Mouse (Mus musculus): Measurements from ENCODE around the gene Rab5c. TPM values are rescaled to one million over a fixed set of nuclear protein-coding genes. Genes with fewer than 3 reads are reported as not detected.

Gene Rab5c
- 30.0 and 35.1 TPM in 2 replicates for polyA plus RNA-seq (2015; fragmentation: Nextera tagmentation; extraction: Ambion mirVana)

DNA sequence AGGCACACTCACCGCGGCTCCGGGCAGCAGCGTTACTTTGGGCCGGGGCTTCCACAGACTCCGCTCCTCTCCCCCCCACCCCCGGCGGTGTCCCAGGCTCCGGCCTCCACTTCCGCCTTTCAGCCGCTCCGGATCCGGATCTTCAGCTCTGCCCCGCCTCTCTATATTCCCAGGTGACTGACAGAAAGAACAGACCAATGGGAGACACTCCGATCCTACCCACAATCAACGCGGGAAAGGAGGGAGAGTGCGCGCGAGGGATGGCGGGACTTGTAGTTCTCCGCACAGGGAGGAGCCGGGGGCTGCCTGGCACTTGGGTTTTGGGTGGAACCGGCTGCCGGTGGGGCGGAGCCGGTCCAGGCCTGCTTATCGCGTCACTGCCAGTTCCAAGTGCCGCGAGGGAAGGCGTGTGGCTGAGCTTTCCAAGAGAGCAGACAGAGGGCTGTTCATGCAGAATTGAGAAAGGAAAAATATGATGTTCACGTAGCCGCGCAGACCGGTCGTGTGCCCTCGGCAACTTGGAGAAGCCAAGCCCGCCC is at the start of gene Rab5c:
Gene Rab5c, minus strand, starts transcription at position 150 of the 539 bp plus-strand sequence.
- peaks cover 5% of the 10 kb centered on the region; the same call in 1 of the 2 replicates for H3K27me3 ChIP-seq
- peak; percentile 100 for ATAC-seq (ENCODE audit: low read depth)
- peaks cover 25% of the 10 kb centered on the region for H3K4me1 ChIP-seq (replicated peaks)
- no peaks in the 10 kb centered on the region for H3K9me3 ChIP-seq
- under 1% methylated on average over 38 of the region's 39 CpGs for WGBS
- H3K4me2 ChIP-seq = peak within 1 kb of the TSS; percentile 92
- H3K36me3 ChIP-seq = peaks cover 15% of the 10 kb centered on the region
- peak within 1 kb of the TSS; percentile 96 for H3K9ac ChIP-seq
- peak within 1 kb of the TSS; percentile 83 for H3K27ac ChIP-seq (replicated peaks)
- peak within 1 kb of the TSS; percentile 99 for H3K4me3 ChIP-seq

DNA sequence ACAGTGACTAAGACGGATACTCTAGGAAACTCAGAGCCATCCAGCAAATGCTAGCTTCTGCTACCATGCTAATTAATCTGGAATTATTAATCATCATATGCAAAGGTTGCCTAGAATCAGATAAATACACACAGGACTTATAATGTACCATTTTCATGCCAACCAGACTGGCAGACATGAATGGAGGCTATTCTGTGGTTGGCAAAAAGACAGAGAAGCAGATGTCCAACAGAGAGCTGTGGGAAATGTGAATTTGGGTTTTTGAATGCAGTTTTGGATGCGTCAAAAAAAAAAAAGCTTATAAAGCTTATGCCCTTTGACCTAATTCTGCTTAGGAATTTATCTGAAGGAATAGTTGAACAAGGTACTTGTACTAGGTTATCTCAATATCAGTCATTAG is 47.8 kb upstream of the Rab5c start:
- no peaks in the 10 kb centered on the region for H3K27me3 ChIP-seq
- H3K4me3 ChIP-seq = no peak overlapping the region
- ATAC-seq (ENCODE audit: low read depth) = no peak
- H3K4me2 ChIP-seq = no peak overlapping the region
- peaks cover 70% of the 10 kb centered on the region for H3K36me3 ChIP-seq
- no peak overlapping the region for H3K9ac ChIP-seq
- no peak overlapping the region for H3K27ac ChIP-seq (replicated peaks)
- H3K9me3 ChIP-seq = no peaks in the 10 kb centered on the region
- no peaks in the 10 kb centered on the region; the same call in 1 of the 2 replicates for H3K4me1 ChIP-seq (replicated peaks)
- WGBS = 91% methylated on average over 2 of the region's 2 CpGs

DNA sequence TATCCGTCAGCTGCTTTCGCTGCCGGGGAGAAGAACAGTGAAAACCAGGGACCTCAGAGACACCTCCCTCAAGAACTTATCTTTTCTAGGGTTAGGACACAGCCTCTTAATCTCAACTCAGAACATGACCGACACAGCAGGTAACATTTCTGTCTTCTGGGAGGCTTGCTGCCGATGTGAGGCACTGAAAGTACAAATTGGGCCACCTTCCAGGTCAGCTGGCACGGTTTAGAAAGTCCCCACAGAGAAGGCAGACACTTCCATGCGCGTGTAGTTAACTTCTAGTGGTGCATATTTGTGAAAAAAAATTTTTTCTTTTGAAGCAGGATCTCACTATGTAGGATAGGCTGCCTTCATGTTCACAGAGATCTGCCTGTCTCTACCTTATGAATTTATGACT is 46.3 kb upstream of the Rab5c start:
- H3K27me3 ChIP-seq = no peaks in the 10 kb centered on the region
- no peak overlapping the region for H3K4me2 ChIP-seq
- no peak overlapping the region for H3K4me3 ChIP-seq
- no peaks in the 10 kb centered on the region; the same call in 1 of the 2 replicates for H3K4me1 ChIP-seq (replicated peaks)
- H3K9me3 ChIP-seq = no peaks in the 10 kb centered on the region
- no peak overlapping the region for H3K27ac ChIP-seq (replicated peaks)
- 87% methylated on average over 8 of the region's 8 CpGs for WGBS
- peaks cover 69% of the 10 kb centered on the region for H3K36me3 ChIP-seq
- no peak overlapping the region for H3K9ac ChIP-seq
- ATAC-seq (ENCODE audit: low read depth) = no peak

DNA sequence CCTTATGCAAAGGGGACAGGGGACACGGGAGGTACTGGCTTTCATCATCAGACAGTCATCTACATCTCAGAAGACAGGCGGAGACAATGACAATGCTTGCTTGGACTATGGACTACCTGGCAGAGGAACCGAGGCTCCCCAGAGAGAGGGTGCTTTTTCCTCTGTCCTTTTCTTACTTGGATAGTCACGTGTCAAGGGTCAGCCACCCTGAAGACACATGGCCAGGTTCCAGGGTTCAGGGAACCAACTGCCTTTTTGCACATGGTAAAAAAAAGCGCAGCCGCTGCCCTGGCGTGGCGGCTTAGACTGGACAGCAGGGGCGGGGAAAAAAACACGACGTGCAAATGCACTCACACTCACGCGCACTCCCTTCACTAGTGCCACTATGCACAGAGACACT is 44.6 kb upstream of the Rab5c start:
- H3K36me3 ChIP-seq = peaks cover 57% of the 10 kb centered on the region
- WGBS = 88% methylated on average over 13 of the region's 13 CpGs
- ATAC-seq (ENCODE audit: low read depth) = no peak

DNA sequence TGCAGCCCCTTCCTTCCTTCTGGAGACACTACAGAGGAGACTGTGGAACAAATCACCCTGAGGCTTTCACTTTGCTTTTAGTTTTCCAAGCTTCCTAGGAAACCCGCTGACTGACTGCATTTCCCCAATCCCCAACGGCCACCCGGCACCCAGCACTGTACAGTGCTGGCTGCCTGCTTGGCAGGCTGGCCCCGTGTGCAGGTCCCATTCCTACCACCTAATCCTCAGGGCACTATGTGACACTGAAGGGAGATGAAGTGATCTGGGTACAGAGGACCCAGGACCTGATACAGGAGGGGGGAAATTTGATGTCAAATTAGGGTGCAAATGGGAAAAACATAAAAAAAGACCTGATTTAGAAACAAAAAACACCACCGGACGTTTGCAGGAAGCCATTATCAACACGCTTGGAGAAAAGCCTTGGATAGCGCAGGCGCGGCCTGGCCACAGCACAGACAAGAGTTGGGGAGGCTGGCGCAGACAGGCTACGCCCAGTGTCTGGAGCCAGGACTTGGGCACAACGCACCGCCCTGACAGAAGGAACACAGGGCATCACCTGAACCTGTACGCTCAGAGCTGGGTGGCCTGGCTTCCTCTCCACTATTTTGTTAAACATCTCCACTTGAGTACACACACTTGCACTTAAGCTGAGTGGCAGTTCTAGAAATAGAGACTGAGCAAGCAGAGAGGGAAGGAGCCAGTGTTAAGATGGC is 43.9 kb upstream of the Rab5c start:
- ATAC-seq (ENCODE audit: low read depth) = no peak
- Histone ChIP-seq H3K27me3 (no peaks in the 10 kb centered on the region), H3K4me2 (no peak overlapping the region), H3K9me3 (no peaks in the 10 kb centered on the region), H3K9ac (no peak overlapping the region), H3K4me1 (replicated peaks) (no peaks in the 10 kb centered on the region; the same call in 1 of the 2 replicates), H3K36me3 (peaks cover 51% of the 10 kb centered on the region), H3K27ac (replicated peaks) (no peak overlapping the region), H3K4me3 (no peak overlapping the region)
- 92% methylated on average over 15 of the region's 15 CpGs for WGBS

More for the DNA sequence above, 44.6 kb upstream of the Rab5c start:
- Histone ChIP-seq H3K4me1 (replicated peaks) (no peaks in the 10 kb centered on the region; the same call in 1 of the 2 replicates), H3K27me3 (no peaks in the 10 kb centered on the region), H3K9ac (no peak overlapping the region), H3K4me3 (no peak overlapping the region), H3K9me3 (no peaks in the 10 kb centered on the region), H3K27ac (replicated peaks) (no peak overlapping the region), H3K4me2 (no peak overlapping the region)

DNA sequence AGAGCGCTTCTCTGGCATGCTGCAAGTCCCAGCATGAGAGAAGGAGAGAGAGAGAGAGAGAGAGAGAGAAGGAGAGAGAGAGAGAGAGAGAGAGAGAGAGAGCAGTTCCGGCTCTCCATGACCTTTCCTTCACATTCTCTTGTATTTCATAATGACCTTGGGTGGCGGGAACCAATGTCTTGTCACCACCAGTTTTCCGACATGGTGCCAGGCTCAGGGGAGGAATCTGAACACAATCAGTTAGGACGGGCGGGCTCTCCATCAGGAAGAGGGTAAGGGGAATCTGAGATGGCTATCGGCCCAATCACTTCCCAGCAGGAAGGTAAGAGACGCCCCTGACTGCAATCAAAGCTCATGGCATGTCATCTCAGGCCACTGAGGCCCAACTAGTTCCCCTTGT is 42.2 kb upstream of the Rab5c start:
- WGBS = 76% methylated on average over 8 of the region's 8 CpGs
- no peak overlapping the region for H3K9ac ChIP-seq
- H3K4me1 ChIP-seq (replicated peaks) = no peaks in the 10 kb centered on the region
- H3K36me3 ChIP-seq = peaks cover 41% of the 10 kb centered on the region
- no peak overlapping the region for H3K4me2 ChIP-seq
- ATAC-seq (ENCODE audit: low read depth) = no peak
- no peak overlapping the region for H3K27ac ChIP-seq (replicated peaks)
- H3K27me3 ChIP-seq = no peaks in the 10 kb centered on the region
- H3K4me3 ChIP-seq = no peak overlapping the region
- no peaks in the 10 kb centered on the region for H3K9me3 ChIP-seq

DNA sequence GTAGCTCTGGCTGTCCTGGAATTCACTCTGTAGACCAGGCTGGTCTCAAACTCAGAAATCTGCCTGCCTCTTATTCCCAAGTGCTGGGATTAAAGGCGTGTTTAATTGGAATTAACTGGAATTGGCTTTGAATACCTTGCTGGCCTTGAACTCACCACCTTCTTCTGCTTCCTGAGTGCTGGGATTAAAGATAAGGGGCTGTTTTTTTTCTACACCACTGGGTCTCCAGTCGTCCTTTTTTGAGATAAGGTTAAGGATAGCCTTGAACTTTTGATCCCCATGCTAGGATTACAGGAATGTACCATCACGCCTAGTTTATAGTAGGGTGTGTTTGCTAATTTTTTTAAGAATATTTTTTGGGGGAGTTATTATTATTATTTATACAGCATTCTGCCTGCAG is 40.1 kb upstream of the Rab5c start:
- no peaks in the 10 kb centered on the region for H3K9me3 ChIP-seq
- no peak overlapping the region for H3K9ac ChIP-seq
- H3K4me3 ChIP-seq = no peak overlapping the region
- H3K27ac ChIP-seq (replicated peaks) = no peak overlapping the region
- H3K36me3 ChIP-seq = peaks cover 25% of the 10 kb centered on the region
- ATAC-seq (ENCODE audit: low read depth) = no peak
- no peak overlapping the region for H3K4me2 ChIP-seq
- H3K27me3 ChIP-seq = no peaks in the 10 kb centered on the region
- H3K4me1 ChIP-seq (replicated peaks) = no peaks in the 10 kb centered on the region
- WGBS = 77% methylated on average over 3 of the region's 3 CpGs

DNA sequence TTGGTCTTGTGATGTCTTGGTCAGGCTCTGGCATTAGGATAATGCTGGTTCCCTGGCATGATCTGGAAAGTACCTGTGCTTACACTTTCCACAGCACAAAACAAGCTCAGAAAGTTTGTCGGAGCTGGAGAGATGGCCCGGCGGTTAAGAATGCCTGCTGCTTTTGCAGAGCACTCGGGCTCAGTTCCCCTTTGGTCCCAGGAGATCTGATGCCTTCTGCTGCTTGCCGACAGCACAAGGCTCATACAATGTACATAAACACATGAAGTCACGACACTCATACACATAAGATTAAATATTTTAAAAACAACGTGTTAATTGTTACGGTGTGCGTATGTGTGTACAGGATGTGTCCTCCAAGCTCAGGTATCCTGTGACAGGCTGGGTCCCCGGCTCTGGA is 37.9 kb upstream of the Rab5c start:
- H3K9ac ChIP-seq = no peak overlapping the region
- no peak overlapping the region for H3K4me3 ChIP-seq
- peaks cover 9% of the 10 kb centered on the region; the same call in 1 of the 2 replicates for H3K36me3 ChIP-seq
- no peaks in the 10 kb centered on the region for H3K27me3 ChIP-seq
- H3K27ac ChIP-seq (replicated peaks) = no peak overlapping the region
- H3K4me2 ChIP-seq = no peak overlapping the region
- 83% methylated on average over 10 of the region's 10 CpGs for WGBS
- H3K4me1 ChIP-seq (replicated peaks) = 0 out of 2 replicates have a peak, but pooled peaks cover 4% of the 10 kb centered on the region
- ATAC-seq (ENCODE audit: low read depth) = no peak
- H3K9me3 ChIP-seq = no peaks in the 10 kb centered on the region

DNA sequence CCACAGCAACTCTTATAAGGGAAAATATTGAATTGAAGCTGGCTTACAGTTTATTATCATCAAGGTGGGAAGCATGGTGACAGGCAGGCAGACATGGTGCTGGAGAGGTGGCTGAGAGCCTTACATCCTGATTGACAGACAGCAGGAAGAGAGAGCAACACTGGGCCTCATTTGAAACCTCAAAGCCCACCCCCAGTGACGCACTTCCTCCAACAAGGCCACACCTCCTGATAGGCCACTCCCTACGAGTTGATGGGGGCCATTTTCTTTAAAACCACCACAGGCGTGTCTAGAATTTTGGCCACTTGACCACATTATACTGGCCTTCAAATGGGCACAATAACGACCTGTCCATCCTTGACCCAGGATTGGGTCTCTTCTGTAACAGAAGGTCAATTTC is 36.2 kb upstream of the Rab5c start:
- no peaks in the 10 kb centered on the region for H3K27me3 ChIP-seq
- H3K4me2 ChIP-seq = no peak overlapping the region
- H3K4me1 ChIP-seq (replicated peaks) = peaks cover 13% of the 10 kb centered on the region; the same call in 1 of the 2 replicates
- no peak for ATAC-seq (ENCODE audit: low read depth)
- H3K9ac ChIP-seq = no peak overlapping the region
- no peak overlapping the region for H3K27ac ChIP-seq (replicated peaks)
- H3K4me3 ChIP-seq = no peak overlapping the region
- peaks cover under 1% of the 10 kb centered on the region; the same call in 1 of the 2 replicates for H3K36me3 ChIP-seq
- H3K9me3 ChIP-seq = no peaks in the 10 kb centered on the region
- 86% methylated on average over 4 of the region's 4 CpGs for WGBS

DNA sequence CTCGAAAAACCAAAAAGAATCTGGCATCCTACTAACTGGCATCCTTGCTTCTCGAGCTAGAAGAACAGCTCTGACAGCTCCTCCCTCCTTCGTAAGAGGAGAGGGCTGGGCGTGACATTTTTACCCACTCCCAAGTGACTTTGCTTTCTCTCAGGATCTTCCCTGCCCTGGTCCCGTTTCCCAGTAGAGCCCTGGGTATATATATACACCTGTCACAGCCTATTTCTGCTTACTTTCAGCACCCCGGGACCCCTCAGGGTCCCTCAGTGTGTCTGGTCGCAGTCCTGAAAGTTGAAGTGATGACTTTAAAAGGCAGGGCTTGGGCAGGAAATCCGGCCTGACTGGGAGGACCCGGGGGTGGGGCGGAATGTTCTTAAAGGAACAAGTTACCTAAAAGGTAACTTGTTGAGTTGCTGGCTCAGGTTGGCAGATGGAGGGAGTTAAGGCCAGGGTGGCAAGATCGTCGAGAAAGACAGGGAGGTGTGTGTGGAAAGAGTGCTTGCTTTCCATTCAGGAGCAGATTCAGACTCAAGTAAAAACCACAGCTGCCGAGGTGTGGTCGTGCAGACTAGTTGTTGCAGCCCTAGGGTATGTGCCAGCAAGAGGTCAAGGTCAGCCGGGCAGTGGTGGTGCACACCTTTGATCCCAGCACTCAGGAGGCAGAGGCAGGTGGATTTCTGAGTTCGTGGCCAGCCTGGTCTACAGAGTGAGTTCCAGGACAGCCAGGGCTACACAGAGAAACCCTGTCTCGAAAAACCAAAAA is 32.8 kb upstream of the Rab5c start, which contains the start of gene Ghdc:
Gene Ghdc, minus strand, starts transcription at position 312 of the 763 bp plus-strand sequence.
- ATAC-seq (ENCODE audit: low read depth) = no peak

DNA sequence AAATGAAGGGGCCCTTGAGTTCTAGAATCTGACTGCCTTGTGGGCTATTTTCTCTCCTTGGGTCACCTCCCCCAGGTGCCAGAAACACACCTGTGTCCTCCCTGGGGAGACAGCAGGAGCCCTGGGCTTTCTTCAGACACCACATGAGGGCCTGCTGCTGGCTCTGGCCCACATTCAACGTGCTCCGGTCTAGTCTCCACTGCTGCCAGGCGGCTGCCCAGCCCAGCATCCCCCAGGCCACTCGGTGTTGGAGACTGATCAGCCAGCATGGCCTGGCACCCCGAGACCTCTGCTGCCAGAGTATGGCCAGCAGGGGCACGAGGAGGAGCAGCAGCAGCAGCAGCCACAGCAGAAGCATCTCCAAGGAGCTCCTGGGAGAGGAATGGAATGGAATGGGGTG is 32.0 kb upstream of the Rab5c start:
- peaks cover 13% of the 10 kb centered on the region; the same call in 1 of the 2 replicates for H3K4me1 ChIP-seq (replicated peaks)
- no peak for ATAC-seq (ENCODE audit: low read depth)
- no peaks in the 10 kb centered on the region for H3K9me3 ChIP-seq
- WGBS = 56% methylated on average over 6 of the region's 6 CpGs
- no peaks in the 10 kb centered on the region for H3K36me3 ChIP-seq
- no peaks in the 10 kb centered on the region for H3K27me3 ChIP-seq
- no peak overlapping the region for H3K27ac ChIP-seq (replicated peaks)
- H3K4me3 ChIP-seq = peak overlapping the region; percentile 48
- H3K9ac ChIP-seq = peak overlapping the region; percentile 62; the same call in 1 of the 2 replicates
- peak overlapping the region; percentile 54 for H3K4me2 ChIP-seq

More for the DNA sequence above, 32.8 kb upstream of the Rab5c start, which contains the start of gene Ghdc:
- 25% methylated on average over 17 of the region's 17 CpGs for WGBS
- peak within 1 kb of the TSS; percentile 62 for H3K9ac ChIP-seq
- H3K27me3 ChIP-seq = no peaks in the 10 kb centered on the region
- no peaks in the 10 kb centered on the region for H3K9me3 ChIP-seq
- peak within 1 kb of the TSS; percentile 54 for H3K4me2 ChIP-seq
- H3K27ac ChIP-seq (replicated peaks) = no peak within 1 kb of the TSS
- no peaks in the 10 kb centered on the region for H3K36me3 ChIP-seq
- peaks cover 13% of the 10 kb centered on the region; the same call in 1 of the 2 replicates for H3K4me1 ChIP-seq (replicated peaks)
- peak within 1 kb of the TSS; percentile 48 for H3K4me3 ChIP-seq

DNA sequence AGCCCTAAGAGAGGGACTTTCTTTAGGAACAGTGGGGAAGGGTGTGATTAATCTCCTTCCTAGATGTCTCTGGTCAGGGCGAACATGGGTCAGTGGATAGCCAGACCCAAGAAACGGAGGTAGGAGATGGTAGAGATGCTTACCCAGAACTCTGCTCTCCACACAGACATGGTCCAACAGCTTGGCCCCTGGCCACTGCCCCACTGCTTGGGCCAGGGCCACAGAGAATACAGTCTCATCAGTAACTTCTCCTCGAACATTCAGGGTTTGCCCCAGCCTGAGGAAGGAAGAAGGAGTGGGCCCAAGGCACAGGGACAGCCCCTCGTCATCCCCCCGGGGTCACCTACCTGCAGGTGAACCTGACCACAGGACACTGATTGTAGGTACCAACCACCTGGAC is 29.9 kb upstream of the Rab5c start:
- 89% methylated on average over 5 of the region's 5 CpGs for whole genome bisulfite sequencing
- Histone ChIP-seq H3K9ac (no peak overlapping the region), H3K4me3 (no peak overlapping the region), H3K9me3 (no peaks in the 10 kb centered on the region), H3K27ac (replicated peaks) (no peak overlapping the region), H3K27me3 (no peaks in the 10 kb centered on the region), H3K4me1 (replicated peaks) (peaks cover 13% of the 10 kb centered on the region; the same call in 1 of the 2 replicates), H3K36me3 (no peaks in the 10 kb centered on the region), H3K4me2 (no peak overlapping the region)
- no peak for ATAC-seq (ENCODE audit: low read depth)

All from neural tube, embryonic 13.5 days (tissue).